Mouse (Mus musculus) erythroblast, embryonic 14.5 days (primary cell): ENCODE measurements at regions not wholly inside any gene's neighbourhood (a gene's known extent, or its start where the extent isn't known, plus 50 kb on each side); places are given as distances from the start of the nearest gene placed in this dataset.

Experiments
- H3K27me3 ChIP-seq: 2 replicates; pipeline ENCODE4 v1.6.1; 2012; ENCODE audit warnings: inconsistent platforms; ENCODE audit not compliant: control insufficient read depth
- H3K36me3 ChIP-seq: 2 replicates; pipeline ENCODE4 v1.6.1; 2012; ENCODE audit warnings: mild to moderate bottlenecking, inconsistent platforms; ENCODE audit not compliant: control insufficient read depth
- H3K4me1 ChIP-seq: 2 replicates; pipeline ENCODE4 v1.6.1; 2012; ENCODE audit warnings: inconsistent platforms; ENCODE audit not compliant: control insufficient read depth
- H3K4me3 ChIP-seq: replicated peaks from 2 replicates; pipeline ENCODE3; 2012; ENCODE audit warnings: moderate library complexity, mild to moderate bottlenecking, inconsistent platforms
- H3K9me3 ChIP-seq: 2 replicates; pipeline ENCODE4 v1.6.1; 2012; ENCODE audit warnings: low read length, inconsistent platforms, mixed read lengths; ENCODE audit not compliant: control insufficient read depth
- GATA1 ChIP-seq: IDR thresholded peaks from 2 replicates; pipeline ENCODE4 v1.6.1; 2012; ENCODE audit warnings: low read length, inconsistent platforms, mixed read lengths
- TAL1 ChIP-seq: IDR thresholded peaks from 3 replicates; pipeline ENCODE4 v1.6.1; 2012; ENCODE audit warnings: low read length, inconsistent platforms, mixed read lengths

GRCm38 (mm10) chr11:111313566-111313965 lies 247.6 kb downstream of the Kcnj2 start:
- Histone ChIP-seq H3K36me3 (no peaks in the 10 kb centered on the region), H3K4me1 (no peaks in the 10 kb centered on the region), H3K27me3 (no peaks in the 10 kb centered on the region), H3K9me3 (no peaks in the 10 kb centered on the region), H3K4me3 (no peak overlapping the region)
- TF ChIP-seq GATA1, result no peak

GRCm38 (mm10) chr11:111321576-111321975 lies 255.6 kb downstream of the Kcnj2 start:
- peaks cover 9% of the 10 kb centered on the region for H3K9me3 ChIP-seq
- TF ChIP-seq GATA1 (no peak), TAL1 (no peak)
- H3K36me3 ChIP-seq, result no peaks in the 10 kb centered on the region
- no peaks in the 10 kb centered on the region for H3K27me3 ChIP-seq
- H3K4me3 ChIP-seq, result no peak overlapping the region
- no peaks in the 10 kb centered on the region for H3K4me1 ChIP-seq

DNA sequence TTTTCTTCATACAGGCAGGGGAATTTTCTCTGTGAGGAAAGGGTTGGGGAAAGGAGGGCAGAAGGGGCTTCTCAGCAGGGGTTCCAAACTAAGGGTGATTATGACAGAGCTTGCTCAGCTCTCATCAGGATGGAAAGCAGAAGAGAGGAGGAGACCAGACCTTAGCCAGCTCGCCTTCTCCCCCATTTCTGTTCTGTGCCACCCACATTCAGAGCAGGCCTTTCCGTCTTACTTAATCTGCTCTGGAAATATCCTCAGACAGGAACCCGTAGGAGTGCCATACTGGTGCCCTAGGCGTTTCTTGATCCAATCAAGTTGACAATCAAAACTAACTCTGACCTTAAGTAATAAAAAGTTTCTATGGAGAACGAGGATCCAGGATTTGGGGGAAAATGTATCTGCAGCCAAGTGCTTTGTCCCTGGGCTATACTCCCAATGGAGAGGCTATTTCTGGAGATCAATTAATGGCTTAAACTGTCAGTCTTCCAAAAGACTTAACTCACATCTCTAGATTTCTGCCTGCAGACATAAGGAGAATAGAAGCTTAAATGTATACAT lies 258.6 kb downstream of the Kcnj2 start:
- no peaks in the 10 kb centered on the region for H3K36me3 ChIP-seq
- no peak overlapping the region for H3K4me3 ChIP-seq
- TF ChIP-seq TAL1 (no peak), GATA1 (no peak)
- no peaks in the 10 kb centered on the region for H3K4me1 ChIP-seq
- H3K27me3 ChIP-seq, result no peaks in the 10 kb centered on the region
- H3K9me3 ChIP-seq, result peaks cover 11% of the 10 kb centered on the region

- H3K9me3 ChIP-seq, result peaks cover 11% of the 10 kb centered on the region
- H3K4me1 ChIP-seq, result no peaks in the 10 kb centered on the region
- no peak overlapping the region for H3K4me3 ChIP-seq
- TF ChIP-seq GATA1 (no peak), TAL1 (no peak)
- no peaks in the 10 kb centered on the region for H3K36me3 ChIP-seq
- no peaks in the 10 kb centered on the region for H3K27me3 ChIP-seq
These were observed 261.0 kb downstream of the Kcnj2 start for GRCm38 (mm10) chr11:111326915-111327314.

DNA sequence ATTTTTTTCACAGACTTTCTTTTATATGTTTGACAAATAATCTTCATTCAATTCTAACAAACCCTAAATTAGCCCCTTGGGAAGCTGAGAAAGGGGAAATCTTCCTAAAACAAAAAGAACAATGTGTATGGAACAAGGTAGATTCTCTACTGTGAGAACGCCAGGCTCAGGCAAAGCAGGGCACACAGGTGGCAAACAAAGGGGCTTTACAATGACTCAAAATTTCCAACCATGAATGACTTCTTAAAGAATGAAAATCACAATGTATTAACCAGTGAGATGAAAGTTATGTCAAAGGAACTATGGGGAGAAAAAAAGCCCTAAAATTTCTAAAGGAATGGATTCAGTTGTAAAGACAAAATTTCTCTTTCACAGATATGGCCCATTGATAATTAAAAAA lies 262.3 kb downstream of the Kcnj2 start:
- no peaks in the 10 kb centered on the region for H3K36me3 ChIP-seq
- no peak overlapping the region for H3K4me3 ChIP-seq
- H3K9me3 ChIP-seq, result peaks cover 11% of the 10 kb centered on the region
- H3K4me1 ChIP-seq, result no peaks in the 10 kb centered on the region
- H3K27me3 ChIP-seq, result no peaks in the 10 kb centered on the region
- TF ChIP-seq GATA1 (no peak), TAL1 (no peak)

- no peak for TF ChIP-seq TAL1
- no peak for TF ChIP-seq GATA1
These were observed 265.6 kb downstream of the Kcnj2 start for GRCm38 (mm10) chr11:111331592-111331991.

DNA sequence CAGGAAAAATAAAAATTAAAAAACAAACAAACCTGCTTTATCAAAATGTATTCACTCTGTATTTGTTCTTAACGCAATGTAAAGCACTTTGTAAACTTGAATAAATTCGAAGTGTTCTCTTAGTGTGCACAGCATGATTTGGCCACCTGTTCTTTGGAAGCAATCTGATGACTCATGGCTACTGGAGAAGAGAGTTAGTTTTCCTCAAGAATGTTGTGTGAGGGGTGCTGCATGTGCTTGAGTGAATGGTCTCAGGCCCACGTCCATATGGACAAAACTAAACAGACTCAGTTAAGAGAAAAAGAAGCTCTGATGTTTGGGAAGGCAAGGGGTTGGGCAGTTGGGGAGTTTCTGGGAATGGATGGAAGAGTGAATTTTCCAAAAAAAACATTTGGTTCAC lies 267.1 kb downstream of the Kcnj2 start:
- TF ChIP-seq TAL1, result no peak
- TF ChIP-seq GATA1, result no peak
- Histone ChIP-seq H3K4me1 (no peaks in the 10 kb centered on the region), H3K36me3 (no peaks in the 10 kb centered on the region), H3K9me3 (peaks cover 2% of the 10 kb centered on the region; the same call in 1 of the 2 replicates), H3K4me3 (no peak overlapping the region), H3K27me3 (no peaks in the 10 kb centered on the region)

More at GRCm38 (mm10) chr11:111331592-111331991, 265.6 kb downstream of the Kcnj2 start:
- Histone ChIP-seq H3K4me3 (no peak overlapping the region), H3K9me3 (peaks cover 2% of the 10 kb centered on the region; the same call in 1 of the 2 replicates), H3K4me1 (no peaks in the 10 kb centered on the region), H3K27me3 (no peaks in the 10 kb centered on the region), H3K36me3 (no peaks in the 10 kb centered on the region)

GRCm38 (mm10) chr11:111347562-111347961 lies 281.6 kb downstream of the Kcnj2 start:
- TF ChIP-seq TAL1 (no peak), GATA1 (no peak)
- H3K9me3 ChIP-seq, result peaks cover 2% of the 10 kb centered on the region; the same call in 1 of the 2 replicates
- no peak overlapping the region for H3K4me3 ChIP-seq
- no peaks in the 10 kb centered on the region for H3K36me3 ChIP-seq
- H3K4me1 ChIP-seq, result no peaks in the 10 kb centered on the region
- H3K27me3 ChIP-seq, result no peaks in the 10 kb centered on the region

DNA sequence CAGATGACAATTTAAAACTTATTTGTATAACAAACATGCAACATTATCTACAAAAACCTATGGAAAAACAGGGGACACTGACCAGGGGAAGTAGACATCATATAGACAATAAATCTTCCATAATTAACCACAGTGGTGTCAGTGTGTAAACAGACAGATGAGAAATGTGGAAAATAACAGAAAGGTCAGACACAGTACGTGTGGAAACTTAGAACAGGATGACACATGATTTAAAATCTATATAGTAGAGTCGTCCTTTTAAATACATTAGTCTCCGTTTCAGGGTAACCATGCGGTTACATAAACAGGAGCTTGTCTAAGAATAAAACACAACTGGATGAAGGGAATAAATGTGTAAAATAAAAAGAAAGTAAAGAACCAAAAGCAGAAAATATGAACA lies 284.1 kb downstream of the Kcnj2 start:
- no peak for TF ChIP-seq TAL1
- no peak for TF ChIP-seq GATA1
- Histone ChIP-seq H3K4me3 (no peak overlapping the region), H3K27me3 (no peaks in the 10 kb centered on the region), H3K4me1 (no peaks in the 10 kb centered on the region), H3K36me3 (no peaks in the 10 kb centered on the region), H3K9me3 (peaks cover 2% of the 10 kb centered on the region; the same call in 1 of the 2 replicates)

GRCm38 (mm10) chr11:111363363-111363762 lies 297.4 kb downstream of the Kcnj2 start:
- TF ChIP-seq TAL1 (no peak), GATA1 (no peak)
- H3K4me3 ChIP-seq, result no peak overlapping the region
- H3K9me3 ChIP-seq, result no peaks in the 10 kb centered on the region
- H3K27me3 ChIP-seq, result no peaks in the 10 kb centered on the region
- H3K4me1 ChIP-seq, result no peaks in the 10 kb centered on the region
- H3K36me3 ChIP-seq, result no peaks in the 10 kb centered on the region
